Mouse (Mus musculus) right cerebral cortex, postnatal 10 days (tissue): ENCODE measurements around the gene Nudt2.
A peak's percentile ranks its signal among the peaks of the same experiment; 100 is the strongest.

Experiments
- DNase-seq, 2 experiments: peaks; one replicate each; pipeline ENCODE4 v3.0.0; 2021; ENCODE audit warnings: low spot score in 2 of 2

The Nudt2 gene

GRCm38 (mm10) chr4:41520641-41521040 lies 55.7 kb downstream of the Nudt2 start:
- no peak for DNase-seq

- no peak for DNase-seq
Observed at GRCm38 (mm10) chr4:41522136-41522535, 57.2 kb downstream of the Nudt2 start.

- DNase-seq, result peak in 1 of 2 experiments; percentile 59
Observed at GRCm38 (mm10) chr4:41522788-41523187, 57.8 kb downstream of the Nudt2 start.

- no peak for DNase-seq
Observed at GRCm38 (mm10) chr4:41523839-41524238, 58.9 kb downstream of the Nudt2 start.

- no peak for DNase-seq
Observed at GRCm38 (mm10) chr4:41524829-41525228, 59.9 kb downstream of the Nudt2 start.

- DNase-seq, result no peak
Observed at GRCm38 (mm10) chr4:41526553-41526952, 61.6 kb downstream of the Nudt2 start.

- DNase-seq, result no peak
Observed at GRCm38 (mm10) chr4:41527076-41527475, 62.1 kb downstream of the Nudt2 start.

- DNase-seq, result no peak
Observed at GRCm38 (mm10) chr4:41527996-41528395, 63.0 kb downstream of the Nudt2 start.
